Mouse (Mus musculus) Patski (cell line): ENCODE data around the gene Ebf3. TPM values are rescaled to one million over a fixed set of nuclear protein-coding genes. Genes with fewer than 3 reads are reported as not detected.

Source experiments
- ATAC-seq: fragments of 100-300 bp; one replicate; pipeline ENCODE4 v1.8.0; 2021
- CTCF ChIA-PET: fragments of 350-600 bp; sonication (Branson Sonifier 250); formaldehyde crosslinking; loops from one replicate; lab custom pipeline; 2022; ENCODE audit warnings: inconsistent platforms; lab: Charles Lee
- POLR2A ChIA-PET: fragments of 350-600 bp; sonication (Branson Sonifier 250); formaldehyde crosslinking; loops from one replicate; lab custom pipeline; 2022; ENCODE audit warnings: antibody characterized with exemption, inconsistent platforms; lab: Charles Lee
- DNase-seq: peaks from one replicate; pipeline ENCODE4 v3.0.0-alpha.2; 2011; ENCODE audit warnings: low read depth, low spot score
- H3K27me3 ChIP-seq: fragments of 371-371 bp; one replicate; pipeline ENCODE4 v1.5.1; 2021
- CTCF ChIP-seq: fragments of 100-300 bp; IDR thresholded peaks from one replicate; pipeline ENCODE4 v1.5.1; 2021
- in situ Hi-C: fragments of 300-500 bp; cut with MboI; formaldehyde crosslinking; loops from 3 replicates; pipeline ENCODE4 v1.11.1; 2018; ENCODE audit warnings: low pct_unique_long_range_greater_than_20kb, mixed read lengths
- polyA plus RNA-seq: library from polyadenylated mRNA; unstranded; gene quantifications from one replicate; pipeline ENCODE4 v1.2.3, GENCODE M21; 2021

The Ebf3 gene
- polyA plus RNA-seq, 1 experiment from 2014 or later, result 0.86 TPM

DNA sequence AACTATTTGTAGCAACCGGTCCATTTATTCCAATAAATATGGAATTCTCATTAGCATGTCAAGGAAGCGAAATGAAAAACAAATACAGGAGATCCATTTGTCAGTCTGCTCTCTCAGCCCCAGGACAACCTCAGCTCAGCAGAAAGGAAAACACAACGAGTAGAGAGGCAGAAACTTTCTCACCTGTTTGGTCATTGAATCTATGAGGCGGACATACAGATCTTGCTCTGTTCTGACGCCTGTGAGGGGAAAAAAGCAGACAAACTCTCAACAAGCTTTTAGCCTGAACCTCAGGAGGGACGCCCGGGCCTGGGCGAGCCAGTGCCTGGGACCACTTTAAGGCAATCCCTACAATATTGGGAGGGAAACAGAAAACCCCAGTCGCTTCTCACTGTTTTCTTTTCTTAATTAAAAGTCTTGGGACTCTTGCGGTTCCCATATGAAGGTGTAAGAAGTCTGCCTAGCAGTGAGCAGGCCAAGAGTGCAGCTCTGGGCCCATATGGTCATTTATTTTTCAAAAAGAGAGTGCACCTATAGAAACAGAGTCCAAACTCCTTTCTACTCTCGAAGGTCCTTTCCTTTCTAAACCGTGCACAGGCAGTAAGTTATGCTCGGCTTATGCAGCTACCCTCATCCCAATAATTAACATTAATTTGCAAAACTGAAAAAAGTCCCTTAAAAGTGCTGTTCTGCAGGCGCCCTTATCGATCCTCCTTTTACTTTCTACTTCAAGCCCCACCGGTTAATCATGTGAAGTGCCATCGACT, 1.9 kb downstream of the Ebf3 start:
- TF ChIP-seq CTCF, result no peak
- POLR2A ChIA-PET, result no interaction called here
- no peak for DNase-seq

DNA sequence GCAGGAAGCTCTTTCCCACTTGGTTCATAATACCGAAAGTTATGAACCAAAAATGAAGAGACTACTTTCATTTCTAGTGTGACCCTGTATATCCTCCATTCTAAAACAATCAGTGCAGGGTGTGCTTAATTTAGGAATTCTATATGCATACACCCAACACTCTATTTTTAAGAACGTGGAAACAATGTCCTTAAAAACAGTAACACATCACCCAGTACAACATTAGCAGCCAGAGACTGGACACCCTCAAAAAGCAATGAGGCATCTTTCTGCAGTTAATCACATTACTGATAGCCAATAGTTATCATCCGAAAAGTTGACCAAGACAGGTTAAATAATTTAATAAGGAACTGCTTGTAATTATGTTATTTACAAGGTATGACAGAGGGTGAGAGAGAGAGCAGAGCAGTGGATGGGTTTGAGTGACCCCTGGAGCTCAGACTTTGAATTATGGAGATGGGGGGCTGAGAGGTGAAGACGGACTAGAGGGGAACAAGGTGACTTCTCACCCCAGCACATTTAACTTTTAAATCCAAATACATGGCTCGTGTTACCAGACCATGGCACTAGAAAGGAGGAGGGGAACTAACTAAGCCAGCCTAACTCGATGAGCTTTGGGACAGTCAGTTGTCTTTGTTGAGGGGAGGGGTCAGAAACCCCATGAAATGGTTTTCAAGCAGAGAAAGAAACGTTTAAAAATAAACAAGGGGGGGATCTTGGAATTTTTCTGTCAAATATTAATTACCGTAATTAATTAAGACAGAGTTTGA, 2.7 kb downstream of the Ebf3 start:
- H3K27me3 ChIP-seq, result peaks cover 39% of the 10 kb centered on the region
- no peak for TF ChIP-seq CTCF
- DNase-seq (no peak), ATAC-seq (no peak)
- ChIA-PET POLR2A (no interaction called here), CTCF (no interaction called here)
- in situ Hi-C loops, result loop anchor here (25.0 kb wide), 1 partner anchor 824 kb away; no protein-coding TSS in a partner anchor

More for the DNA sequence above, 1.9 kb downstream of the Ebf3 start:
- CTCF ChIA-PET, result no interaction called here
- in situ Hi-C loops, result loop anchor here (25.0 kb wide), 1 partner anchor 825 kb away; no protein-coding TSS in a partner anchor
- peaks cover 47% of the 10 kb centered on the region for H3K27me3 ChIP-seq
- no peak for ATAC-seq

DNA sequence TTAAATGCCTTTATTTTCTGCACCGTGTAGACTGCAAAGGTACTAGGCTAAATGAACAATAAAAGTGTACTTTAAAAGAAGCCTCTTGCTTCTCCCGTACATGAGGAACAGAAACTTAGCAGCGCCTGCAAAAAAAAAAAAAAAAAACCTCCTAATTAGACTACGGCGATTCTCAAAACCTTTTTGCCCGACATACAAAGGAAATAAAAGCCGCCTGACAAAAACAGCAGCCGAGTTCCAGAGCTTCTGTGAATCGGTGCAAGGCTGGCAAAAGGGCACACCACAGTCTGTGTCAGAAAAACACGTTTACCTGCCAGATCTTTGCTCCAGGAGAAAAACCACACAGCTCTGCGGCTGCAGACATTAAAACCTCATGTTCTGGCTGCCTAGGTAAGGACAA, 3.4 kb downstream of the Ebf3 start:
- peaks cover 33% of the 10 kb centered on the region for H3K27me3 ChIP-seq
- in situ Hi-C loops, result loop anchor here (25.0 kb wide), 1 partner anchor 824 kb away; no protein-coding TSS in a partner anchor
- DNase-seq (no peak), ATAC-seq (no peak)
- POLR2A ChIA-PET, result no interaction called here
- CTCF ChIA-PET, result no interaction called here
- no peak for TF ChIP-seq CTCF

DNA sequence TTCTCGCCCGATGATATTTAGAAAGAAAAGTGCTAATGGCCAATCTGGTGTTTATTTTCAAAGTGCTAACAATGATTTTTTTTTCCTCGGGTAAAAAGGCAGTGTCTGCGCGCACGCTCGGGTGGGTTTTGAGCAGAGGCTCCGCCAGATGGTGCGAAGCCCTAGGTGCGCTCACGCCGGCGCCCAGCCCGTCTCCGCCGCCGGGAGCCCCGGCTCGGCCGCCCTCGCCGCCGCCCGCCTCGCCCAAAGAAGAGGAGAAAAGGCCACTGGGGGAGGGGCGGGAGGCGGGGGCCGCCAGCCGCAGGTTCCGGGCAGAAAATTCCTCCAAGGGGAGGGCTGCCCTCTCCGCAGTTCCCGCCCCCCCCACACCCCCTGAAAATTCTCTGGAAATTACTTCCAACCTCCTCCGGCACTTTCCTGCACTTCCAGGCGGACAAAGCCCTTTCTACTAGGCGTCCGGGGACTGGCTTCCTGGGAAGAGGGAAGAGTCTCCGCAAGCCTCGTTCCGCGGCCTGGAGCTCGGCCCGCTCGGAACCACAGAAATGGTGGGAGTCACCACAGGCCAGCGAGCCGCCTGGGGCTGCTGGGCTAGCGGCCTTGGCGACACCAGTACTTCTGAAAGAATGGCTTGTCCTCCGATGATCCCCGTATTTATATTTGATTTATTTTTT, 4.0 kb downstream of the Ebf3 start:
- POLR2A ChIA-PET, result no interaction called here
- CTCF ChIA-PET, result no interaction called here
- no peak for DNase-seq
- in situ Hi-C loops, result loop anchor here (25.0 kb wide), 1 partner anchor 823 kb away; no protein-coding TSS in a partner anchor
- peaks cover 27% of the 10 kb centered on the region for H3K27me3 ChIP-seq
- no peak for TF ChIP-seq CTCF
- ATAC-seq, result no peak

DNA sequence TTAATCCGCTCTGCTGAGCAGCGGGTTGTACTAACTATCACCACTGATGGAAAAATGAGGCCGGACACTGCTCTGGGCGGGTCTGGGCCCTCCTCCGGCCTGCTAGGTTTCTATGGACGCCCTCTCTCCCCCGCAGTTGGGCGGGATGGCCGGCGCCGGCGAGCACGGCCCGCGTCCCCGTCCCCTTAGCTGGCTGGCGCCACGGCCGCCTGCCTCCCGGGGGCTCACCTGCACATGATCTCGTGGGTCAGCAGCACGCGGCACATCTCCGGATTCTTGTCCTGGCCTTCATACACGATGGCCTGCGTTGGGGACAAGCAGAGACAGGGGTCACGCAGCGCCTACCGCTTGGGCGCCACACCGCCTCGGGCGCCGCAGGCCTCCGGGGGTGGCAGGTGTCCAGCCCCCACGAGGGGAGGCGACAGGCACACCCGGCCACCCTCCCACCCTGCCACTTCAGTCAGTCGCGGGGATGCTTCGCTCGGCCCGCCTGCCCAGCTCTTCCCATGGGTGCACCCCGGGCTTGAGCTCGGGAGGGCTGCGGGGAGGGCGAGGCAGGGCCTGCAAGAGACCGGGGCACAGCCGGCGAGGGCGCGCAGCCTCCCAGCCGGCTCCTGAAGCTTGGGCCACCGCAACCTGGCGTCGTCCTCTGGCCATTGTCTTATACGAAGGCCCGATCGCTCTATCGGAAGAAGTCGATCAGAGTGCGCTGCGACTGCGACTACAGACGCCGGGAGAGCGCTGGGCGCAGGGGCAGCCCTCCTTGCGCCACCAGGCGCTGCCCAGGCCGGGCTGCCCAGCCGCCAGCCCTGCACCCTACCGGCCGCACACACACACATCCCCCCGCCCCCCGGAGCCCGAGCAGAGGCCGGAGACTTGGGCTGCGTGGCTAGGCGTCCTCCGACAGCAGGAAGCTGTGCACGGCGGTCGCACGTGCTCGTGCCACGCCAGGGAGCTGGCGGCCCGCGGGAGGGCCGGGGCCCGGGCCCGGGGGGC, 4.9 kb downstream of the Ebf3 start:
- no peak for TF ChIP-seq CTCF
- DNase-seq, result no peak
- CTCF ChIA-PET, result no interaction called here

DNA sequence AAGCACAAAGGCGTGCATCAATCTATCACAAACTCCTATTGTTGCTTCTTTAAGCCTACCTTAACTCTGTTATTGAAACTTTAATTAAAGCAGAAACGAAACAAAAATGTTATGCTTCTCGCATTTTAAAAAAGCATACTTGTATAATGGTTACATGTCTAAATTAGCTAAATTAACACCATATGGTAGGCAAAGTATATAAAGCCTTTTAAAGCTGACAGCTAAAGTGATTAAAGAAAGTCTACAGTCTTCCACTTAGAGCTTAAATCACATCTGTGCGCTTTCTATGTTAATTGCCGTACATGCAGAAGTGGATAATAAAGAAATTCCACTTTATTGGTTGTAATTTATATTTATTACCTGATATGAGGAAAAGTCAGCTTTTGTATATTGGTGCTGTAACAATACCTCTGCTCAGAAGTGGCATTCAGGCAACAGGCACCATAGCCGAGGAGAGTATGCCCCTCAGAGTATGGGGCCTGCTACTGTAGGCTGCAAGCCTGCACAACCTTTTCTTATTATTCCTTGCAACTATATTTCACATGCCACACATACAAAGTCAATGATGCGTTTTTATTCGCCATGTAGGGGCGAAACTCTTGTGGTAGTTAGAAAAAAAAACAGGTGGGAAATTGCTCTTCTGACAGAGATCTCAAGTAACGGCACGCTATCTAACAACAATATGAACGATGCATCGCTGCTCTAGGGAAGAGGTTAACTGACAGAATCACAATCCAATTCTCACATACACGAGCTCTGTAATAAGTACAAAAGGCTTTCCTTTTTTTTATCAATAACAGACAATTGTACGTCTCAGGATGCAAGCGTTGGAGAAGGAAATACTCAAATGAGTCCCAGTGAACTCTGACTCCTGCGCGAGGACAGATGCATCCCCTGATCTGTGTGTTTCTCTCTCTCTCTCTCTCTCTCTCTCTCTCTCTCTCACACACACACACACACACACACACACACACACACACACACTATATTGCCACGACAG, 5.9 kb downstream of the Ebf3 start:
- ATAC-seq, result no peak
- CTCF ChIA-PET, result no interaction called here
- in situ Hi-C loops, result loop anchor here (25.0 kb wide), 1 partner anchor 821 kb away; no protein-coding TSS in a partner anchor
- peaks cover 23% of the 10 kb centered on the region for H3K27me3 ChIP-seq
- DNase-seq, result no peak
- no peak for TF ChIP-seq CTCF
- POLR2A ChIA-PET, result no interaction called here

More for the DNA sequence above, 4.9 kb downstream of the Ebf3 start:
- in situ Hi-C loops, result loop anchor here (25.0 kb wide), 1 partner anchor 822 kb away; no protein-coding TSS in a partner anchor
- H3K27me3 ChIP-seq, result peaks cover 23% of the 10 kb centered on the region
- no peak for ATAC-seq
- POLR2A ChIA-PET, result no interaction called here

DNA sequence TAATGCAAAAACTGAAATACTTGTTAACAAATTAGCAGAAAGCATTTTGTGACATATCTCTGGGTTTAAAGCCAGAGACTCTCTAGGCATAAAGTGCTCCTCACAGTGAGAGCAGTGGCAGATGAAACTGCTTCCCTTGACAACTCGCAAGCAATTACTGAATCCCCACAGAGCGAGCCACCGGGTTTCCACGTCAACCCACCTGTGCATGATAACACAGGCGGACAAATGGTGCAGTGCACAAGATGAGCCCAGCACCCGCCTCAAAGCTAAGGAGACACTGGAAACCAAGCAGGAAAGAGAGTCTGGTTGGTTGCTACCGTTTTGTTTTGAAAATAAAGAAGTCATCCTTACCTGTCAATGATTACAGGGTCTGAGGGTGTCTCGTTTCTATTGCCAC, 7.1 kb downstream of the Ebf3 start:
- H3K27me3 ChIP-seq, result peaks cover 20% of the 10 kb centered on the region
- ChIA-PET POLR2A (no interaction called here), CTCF (no interaction called here)
- DNase-seq (no peak), ATAC-seq (no peak)
- no peak for TF ChIP-seq CTCF
- in situ Hi-C loops, result loop anchor here (25.0 kb wide), 1 partner anchor 820 kb away; no protein-coding TSS in a partner anchor

DNA sequence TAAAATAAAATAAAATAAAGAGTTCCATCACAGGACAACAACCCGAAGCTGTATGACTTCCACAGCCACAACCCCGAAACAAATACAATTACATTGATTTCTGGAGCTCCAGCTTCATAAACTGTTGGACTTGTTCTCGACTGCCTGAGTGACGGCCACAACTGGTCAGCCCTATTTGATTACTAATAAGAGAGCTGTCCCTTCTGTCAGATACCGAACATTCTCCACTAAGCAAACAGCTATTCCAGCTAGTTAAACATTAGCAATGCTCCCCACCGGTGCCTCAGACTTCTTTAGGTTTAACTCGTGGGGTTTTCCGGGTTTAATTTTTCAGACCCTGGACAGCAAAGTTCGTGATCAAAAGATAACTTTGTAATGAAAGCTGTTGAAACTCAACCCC, 8.1 kb downstream of the Ebf3 start:
- TF ChIP-seq CTCF, result no peak
- DNase-seq (no peak), ATAC-seq (no peak)
- peaks cover 14% of the 10 kb centered on the region for H3K27me3 ChIP-seq
- POLR2A ChIA-PET, result no interaction called here
- in situ Hi-C loops, result loop anchor here (25.0 kb wide), 1 partner anchor 819 kb away; no protein-coding TSS in a partner anchor
- CTCF ChIA-PET, result interaction anchor here (1.6 kb wide), 1 partner anchor 148 kb away, joined by 3 read pairs; no protein-coding TSS in a partner anchor
